Comparison of ENCODE assay signal across 12 mouse cellular contexts in genomic region chr4:126464892-126465235, GRCm38 (mm10). TPM values are rescaled to one million over a fixed set of nuclear protein-coding genes. Genes with fewer than 3 reads are reported as not detected.
DNase-seq lines count a peak whose midpoint lies in the region; ATAC-seq and TF ChIP-seq lines count a peak whose summit lies in the region.
"Had no signal": no experiment of that assay in that cellular context is flagged by ENCODE, and none has a peak within 500 bp of the region (broad histone marks: within the 10 kb centered on the region; RNA-seq: fewer than 3 reads in every experiment).

No protein-coding gene starts in this region.

- H3K9me3 ChIP-seq in ES-Bruce4 (replicated peaks; ENCODE audit: control insufficient read depth, insufficient read depth, low read length, poor library complexity, severe bottlenecking), result no peaks in the 10 kb centered on the region
- no peaks in the 10 kb centered on the region for H3K9me3 ChIP-seq in forebrain, postnatal 0 days (ENCODE audit: low read length)
- no peaks in the 10 kb centered on the region for H3K9me3 ChIP-seq in midbrain, embryonic 15.5 days

- peaks cover 4% of the 10 kb centered on the region for H3K4me1 ChIP-seq in ES-Bruce4 (ENCODE audit: control insufficient read depth, insufficient read depth, low read length)
- H3K4me1 ChIP-seq in forebrain, postnatal 0 days (ENCODE audit: insufficient read depth), result peaks cover 25% of the 10 kb centered on the region
- peaks cover 58% of the 10 kb centered on the region for H3K4me1 ChIP-seq in midbrain, embryonic 15.5 days

- H3K4me2 ChIP-seq in forebrain, postnatal 0 days (ENCODE audit: low read depth), result peak overlapping the region; percentile 71
- H3K4me2 ChIP-seq in midbrain, embryonic 15.5 days, result peak overlapping the region; percentile 61

- peak; percentile 81 for TF ChIP-seq EP300 in ES-Bruce4 (IDR thresholded peaks at IDR 0.05; ENCODE audit: insufficient read depth, low read depth, low read length)

- 16% methylated on average over 2 of the region's 2 CpGs for WGBS in forebrain, postnatal 0 days
- 3% methylated on average over 2 of the region's 2 CpGs for WGBS in midbrain, embryonic 15.5 days

- peak overlapping the region; percentile 61; the same call in 1 of the 2 replicates for H3K9ac ChIP-seq in ES-Bruce4 (ENCODE audit: low read depth, poor library complexity, severe bottlenecking)
- H3K9ac ChIP-seq in forebrain, postnatal 0 days, result no peak overlapping the region
- no peak overlapping the region for H3K9ac ChIP-seq in midbrain, embryonic 15.5 days
- H3K9ac ChIP-seq: liver, embryonic 14.5 days had no signal

- no peaks in the 10 kb centered on the region for H3K36me3 ChIP-seq in ES-Bruce4 (ENCODE audit: control insufficient read depth, insufficient read depth, low read length, poor library complexity, severe bottlenecking)
- peaks cover 11% of the 10 kb centered on the region for H3K36me3 ChIP-seq in forebrain, postnatal 0 days (ENCODE audit: insufficient read depth)
- peaks cover 6% of the 10 kb centered on the region; the same call in 1 of the 2 replicates for H3K36me3 ChIP-seq in midbrain, embryonic 15.5 days (replicated peaks)

- DNase-seq in embryo, embryonic 10.5 days (ENCODE audit: low spot score), result peak; percentile 41
- no peak for DNase-seq in forebrain, postnatal 0 days
- DNase-seq in thymus, postnatal 36 days, result no peak
- no peak for DNase-seq in adrenal gland, adult (ENCODE audit: inconsistent age in 2 of 2, low spot score in 1 of 2)
- DNase-seq in gastrocnemius, postnatal 25 days, result no peak
- DNase-seq: cerebellum, adult 18-20 months; kidney, adult 11 months; right cerebral cortex, postnatal 14 days had no signal

- no peaks in the 10 kb centered on the region for H3K27me3 ChIP-seq in ES-Bruce4 (ENCODE audit: control insufficient read depth, insufficient read depth, low read length, poor library complexity, severe bottlenecking)
- H3K27me3 ChIP-seq in forebrain, postnatal 0 days (ENCODE audit: insufficient read depth, low read length), result no peaks in the 10 kb centered on the region
- H3K27me3 ChIP-seq in midbrain, embryonic 15.5 days (replicated peaks), result no peaks in the 10 kb centered on the region

- peak overlapping the region; percentile 72 for H3K4me3 ChIP-seq in ES-Bruce4 (ENCODE audit: low read depth, low read length)
- H3K4me3 ChIP-seq in forebrain, postnatal 0 days (ENCODE audit: low read depth, low read length), result peak overlapping the region; percentile 21
- H3K4me3 ChIP-seq in midbrain, embryonic 15.5 days, result peak overlapping the region; percentile 60

- H3K27ac ChIP-seq in ES-Bruce4 (ENCODE audit: insufficient read depth, low read length), result peak overlapping the region; percentile 100
- no peak overlapping the region for H3K27ac ChIP-seq in forebrain, postnatal 0 days (ENCODE audit: low read depth, low read length)
- peak overlapping the region; percentile 93 for H3K27ac ChIP-seq in midbrain, embryonic 15.5 days
- H3K27ac ChIP-seq: liver, embryonic 14.5 days had no signal

- TF ChIP-seq POLR2A in ES-Bruce4 (IDR thresholded peaks at IDR 0.05; ENCODE audit: insufficient read depth, low read length), result no peak

- no peak for ATAC-seq in forebrain, postnatal 0 days
- no peak for ATAC-seq in midbrain, embryonic 15.5 days (replicated peaks)
- no peak for ATAC-seq in erythroid progenitor cell, adult 5-6 weeks (replicated peaks; ENCODE audit: low FRiP score, poor library complexity, severe bottlenecking)

- no peak for TF ChIP-seq CTCF in ES-Bruce4 (IDR thresholded peaks at IDR 0.05; ENCODE audit: low read depth, low read length)
- no peak for TF ChIP-seq CTCF in forebrain, postnatal 0 days (IDR thresholded peaks at IDR 0.05; ENCODE audit: low read depth)

RNA-seq across cellular contexts. Expression of gene Ago1, which starts 3.5 kb away (rescaled TPM):
- polyA plus RNA-seq in ES-Bruce4 (2011; ENCODE audit: insufficient read depth, insufficient read length, low read depth, missing spikeins), result 44.6 and 44.8 TPM in 2 replicates
- 33.2 and 35.7 TPM in 2 replicates for total RNA-seq in forebrain, postnatal 0 days (2014; rRNA removed)
- polyA plus RNA-seq in forebrain, postnatal 0 days (2015; fragmentation: Nextera tagmentation; extraction: Ambion mirVana), result 4.5 and 4.7 TPM in 2 replicates
- 11.9 TPM in 2 replicates for polyA plus RNA-seq in midbrain, embryonic 15.5 days (2015; fragmentation: Nextera tagmentation; extraction: Ambion mirVana)
- 1 to 10 TPM; 5.6 to 6.8 TPM for total RNA-seq in gastrocnemius, postnatal 25 days (2021)
- total RNA-seq in erythroid progenitor cell, adult 5-6 weeks (2015; ENCODE audit: low replicate concordance), result 4.2 and 4.3 TPM in 2 replicates
- 1.8 and 3.6 TPM in 2 replicates for total RNA-seq in erythroid progenitor cell, adult 5-6 weeks (2017; ENCODE audit: low replicate concordance)

RNA-seq across cellular contexts. Expression of gene Ago3, which starts 35.5 kb away (rescaled TPM):
- 15.2 and 20.7 TPM in 2 replicates for polyA plus RNA-seq in ES-Bruce4 (2011; ENCODE audit: insufficient read depth, insufficient read length, low read depth, missing spikeins)
- 7.3 and 11.4 TPM in 2 replicates for total RNA-seq in forebrain, postnatal 0 days (2014; rRNA removed)
- polyA plus RNA-seq in forebrain, postnatal 0 days (2015; fragmentation: Nextera tagmentation; extraction: Ambion mirVana), result 9.6 and 13.2 TPM in 2 replicates
- polyA plus RNA-seq in midbrain, embryonic 15.5 days (2015; fragmentation: Nextera tagmentation; extraction: Ambion mirVana), result 18.0 and 18.6 TPM in 2 replicates
- total RNA-seq in gastrocnemius, postnatal 25 days (2021), result 10 to 100 TPM; 10.5 TPM
- 3.4 and 13.7 TPM in 2 replicates for total RNA-seq in erythroid progenitor cell, adult 5-6 weeks (2015; ENCODE audit: low replicate concordance)
- 2.3 and 5.0 TPM in 2 replicates for total RNA-seq in erythroid progenitor cell, adult 5-6 weeks (2017; ENCODE audit: low replicate concordance)

Comparison
In these comparisons a context has a peak if more than half of its experiments do, and no peak if none do; other contexts are left out.
1. H3K4me3 ChIP-seq: peak in every context shown above with its lines; median percentile 72 in ES-Bruce4; 60 in midbrain, embryonic 15.5 days; 21 in forebrain, postnatal 0 days.